Mouse (Mus musculus): ENCODE measurements at regions not wholly inside any gene's neighbourhood (a gene's known extent, or its start where the extent isn't known, plus 50 kb on each side); places are given as distances from the start of the nearest gene placed in this dataset.
"Not testable (repeated sequence)": the region's sequence is repeated elsewhere in the genome, so short reads cannot be mapped to it uniquely, and the experiment has no call there.

- no peak for ATAC-seq (replicated peaks; ENCODE audit: poor library complexity, severe bottlenecking)
Observed at GRCm38 (mm10) chr4:124400136-124400675, 210.4 kb downstream of the 3100002H09Rik start.

- ATAC-seq (replicated peaks; ENCODE audit: poor library complexity, severe bottlenecking) = no peak
Observed at GRCm38 (mm10) chr4:124398354-124398753, 212.2 kb downstream of the 3100002H09Rik start.

DNA sequence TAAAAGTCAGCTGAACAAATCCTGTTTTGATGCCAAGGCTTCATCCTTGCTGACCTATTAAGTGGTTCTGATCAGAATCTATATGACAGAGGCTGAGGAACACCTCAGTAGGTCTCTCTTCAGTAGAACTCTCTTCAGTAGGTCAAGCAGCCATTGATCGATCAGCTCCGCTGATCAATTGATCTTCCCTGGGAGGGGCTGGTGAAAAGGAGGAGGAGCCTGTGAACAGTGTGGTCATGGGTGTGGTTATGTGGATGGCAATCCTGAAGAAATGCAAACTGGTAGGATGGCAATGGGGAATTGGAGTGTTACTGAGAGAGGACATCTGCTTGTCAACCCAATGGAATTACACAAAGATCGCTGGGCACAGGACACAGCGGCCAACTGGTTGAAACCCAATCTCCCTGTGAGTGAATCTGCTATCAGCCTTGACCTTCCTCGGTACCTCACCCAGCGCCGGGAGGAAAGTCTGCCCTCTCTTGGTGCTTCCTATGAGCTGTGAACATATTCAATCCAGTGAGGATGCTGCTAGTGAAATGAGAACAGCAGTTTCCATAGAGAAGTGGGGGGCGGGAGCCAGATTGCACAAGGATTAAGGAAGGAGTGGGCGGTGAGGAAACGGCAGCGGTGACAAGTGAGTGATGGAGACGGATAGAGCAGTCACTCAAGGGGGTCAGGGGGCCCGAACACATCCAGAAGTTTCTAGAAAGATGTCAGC is 213.9 kb downstream of the 3100002H09Rik start:
- no peak for ATAC-seq (replicated peaks; ENCODE audit: poor library complexity, severe bottlenecking)

DNA sequence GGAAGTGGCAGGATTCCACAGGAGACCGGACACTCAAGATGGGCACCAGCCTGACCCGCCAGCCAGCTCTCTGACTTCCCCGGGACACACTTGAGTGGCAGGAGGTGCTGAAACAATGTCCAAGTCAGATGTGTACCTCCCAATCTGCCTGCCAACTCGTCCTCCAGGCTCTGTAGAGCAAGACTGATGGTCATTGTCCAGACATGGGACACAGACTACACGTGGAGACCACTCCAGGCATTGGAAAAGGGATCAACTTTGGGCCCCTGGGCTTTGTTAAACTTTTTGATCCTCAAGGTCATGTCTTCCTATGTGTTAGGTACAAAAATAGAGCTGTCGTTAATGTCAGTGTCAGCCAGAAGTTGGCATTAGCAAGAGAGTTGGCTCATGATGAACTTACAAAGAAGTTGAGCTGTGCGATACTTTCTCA is 214.6 kb downstream of the 3100002H09Rik start:
- ATAC-seq (replicated peaks; ENCODE audit: poor library complexity, severe bottlenecking) = no peak

GRCm38 (mm10) chr4:124395069-124395965 is 215.3 kb downstream of the 3100002H09Rik start:
- ATAC-seq (replicated peaks; ENCODE audit: poor library complexity, severe bottlenecking) = no peak

DNA sequence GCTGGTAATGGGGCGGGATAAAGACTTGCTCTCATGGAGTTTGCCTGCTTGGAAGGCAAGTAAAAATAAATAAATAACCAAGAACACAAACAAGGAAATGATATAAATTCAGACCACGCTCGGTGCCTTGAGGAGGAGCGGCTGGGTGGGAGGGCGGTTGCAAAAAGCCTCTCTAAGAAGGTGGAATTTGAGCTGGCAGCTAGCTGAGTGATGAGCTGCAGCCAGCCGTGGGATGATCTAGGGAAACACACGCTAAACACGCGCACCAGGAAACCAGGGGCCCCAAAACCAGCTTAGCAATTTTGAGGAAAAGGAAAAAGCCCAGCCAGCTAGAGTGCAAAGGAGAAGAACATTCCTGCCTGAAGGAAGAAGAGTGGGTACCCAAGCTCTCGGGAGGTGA is 217.0 kb downstream of the 3100002H09Rik start:
- ATAC-seq (replicated peaks; ENCODE audit: poor library complexity, severe bottlenecking) = no peak

DNA sequence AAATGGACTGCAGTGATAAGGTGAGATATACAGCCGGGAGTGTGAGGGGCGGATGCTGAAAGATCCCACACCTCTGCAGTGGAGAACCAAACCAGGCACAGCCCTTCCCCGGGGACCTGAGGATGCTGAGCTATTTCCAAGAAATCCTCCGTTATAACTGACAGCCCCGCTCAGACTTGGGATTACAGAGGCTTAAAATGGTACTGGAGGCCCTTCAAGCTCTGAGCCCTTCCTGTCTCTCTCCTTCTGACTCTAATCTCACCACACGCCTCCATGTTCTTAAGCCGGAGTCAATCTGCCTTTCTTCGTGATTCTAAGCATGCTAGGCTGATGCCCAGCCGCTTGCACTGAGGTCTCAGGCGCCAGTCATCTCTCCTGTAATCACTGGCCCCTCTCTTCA is 221.5 kb downstream of the 3100002H09Rik start:
- ATAC-seq (replicated peaks; ENCODE audit: poor library complexity, severe bottlenecking) = no peak

DNA sequence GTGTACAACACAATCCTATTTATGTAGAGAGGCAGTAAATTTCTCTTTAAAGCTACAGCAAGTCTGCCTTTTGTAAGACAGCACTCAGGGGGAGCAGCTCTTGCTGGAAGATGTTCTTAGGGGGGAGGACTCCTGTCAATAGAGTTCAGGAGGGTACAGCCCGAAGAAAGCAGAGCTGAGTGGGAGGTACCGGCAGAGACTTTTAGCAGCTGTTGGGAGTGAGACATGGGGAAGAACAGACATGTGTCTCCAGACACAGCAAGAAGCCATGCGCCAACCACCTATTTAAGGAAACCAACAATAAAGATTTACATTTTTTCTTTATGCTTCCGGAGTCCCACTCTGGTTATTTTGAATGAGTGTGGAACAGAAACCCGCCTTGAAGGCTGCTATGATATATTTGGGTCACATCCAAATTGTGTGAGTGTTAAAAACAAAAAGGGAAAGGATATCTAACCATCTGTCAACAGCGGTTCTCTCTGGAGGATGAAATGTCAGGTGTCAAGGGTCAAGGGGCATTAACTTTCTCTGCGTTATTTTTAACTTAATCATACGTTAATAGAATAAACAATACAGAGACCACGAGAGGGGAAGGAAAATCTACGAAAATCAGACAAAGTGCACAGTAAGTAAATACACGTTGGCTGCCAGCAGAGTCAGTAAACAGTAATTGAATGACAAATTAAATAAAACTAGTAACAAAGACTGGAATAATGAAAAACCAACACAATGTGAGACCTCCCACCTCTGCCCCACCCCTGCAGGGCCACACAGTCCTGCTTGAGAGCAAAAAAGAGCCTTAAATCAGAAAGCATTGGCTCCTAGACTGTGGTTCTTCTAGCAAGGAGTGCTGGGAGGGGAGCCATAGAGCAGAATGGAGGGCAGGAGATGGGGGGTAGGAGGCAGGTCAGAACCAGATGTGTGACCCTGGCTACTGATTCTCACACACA is 225.2 kb downstream of the 3100002H09Rik start:
- ATAC-seq (replicated peaks; ENCODE audit: poor library complexity, severe bottlenecking) = no peak

DNA sequence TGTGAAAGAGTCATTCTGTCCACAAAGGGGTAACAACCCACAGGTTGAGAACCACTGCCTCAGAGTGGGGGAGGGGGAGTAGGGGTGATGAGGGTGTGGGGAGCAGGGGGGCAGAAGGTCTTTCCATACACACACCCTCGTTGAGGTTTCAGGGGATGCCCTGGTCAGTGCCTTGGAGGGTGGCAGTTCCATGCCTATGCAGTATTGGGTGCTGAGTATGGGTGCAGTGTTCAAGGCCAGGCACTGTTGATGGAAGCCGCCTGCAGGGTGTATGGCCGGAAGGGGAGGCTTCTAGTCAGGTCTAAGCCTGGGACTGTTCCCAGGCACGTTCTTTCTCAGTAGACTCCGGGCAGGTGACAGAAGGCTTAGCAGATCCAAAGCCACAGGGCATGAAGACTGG is 234.1 kb downstream of the 3100002H09Rik start:
- ATAC-seq (replicated peaks; ENCODE audit: poor library complexity, severe bottlenecking) = no peak

DNA sequence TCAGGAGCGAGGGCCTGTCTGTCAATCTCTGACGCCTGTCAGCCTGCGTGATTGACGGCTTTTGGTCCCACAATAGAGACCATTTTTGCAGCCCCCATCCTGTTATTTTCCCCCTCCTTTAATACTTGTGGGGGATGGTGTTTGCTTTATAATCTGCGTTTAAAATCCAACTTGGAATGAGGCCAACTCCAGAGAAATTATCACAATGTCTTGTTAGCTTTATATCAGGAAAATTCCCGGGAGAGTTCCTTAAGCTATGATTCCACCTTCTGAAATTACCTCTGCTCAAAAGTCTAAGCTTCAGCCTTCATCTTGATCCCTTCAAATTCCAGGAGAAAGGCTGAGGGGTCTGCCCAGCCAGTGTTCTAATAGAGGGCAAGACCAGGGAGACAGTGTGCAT is 235.0 kb downstream of the 3100002H09Rik start:
- ATAC-seq (replicated peaks; ENCODE audit: poor library complexity, severe bottlenecking) = no peak

DNA sequence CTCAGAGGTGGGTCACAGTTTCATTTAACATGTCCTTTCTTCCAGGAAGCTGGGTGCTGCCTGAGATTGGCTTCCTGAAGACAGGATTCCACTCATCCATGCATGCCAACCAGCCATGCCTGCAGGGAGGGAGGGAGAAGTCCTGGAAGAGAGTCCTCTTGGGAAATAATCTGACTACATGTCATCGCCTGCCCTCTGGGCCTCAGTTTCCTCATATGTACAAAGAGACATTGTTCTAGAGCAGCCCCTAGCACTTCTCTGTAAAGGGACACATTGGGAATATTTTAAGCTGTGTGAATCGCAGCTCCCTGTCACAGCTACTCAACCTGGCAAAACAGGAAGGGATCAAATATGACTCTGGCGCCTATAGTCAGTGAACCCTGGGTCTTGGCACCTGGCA is 241.8 kb downstream of the 3100002H09Rik start:
- ATAC-seq (replicated peaks; ENCODE audit: poor library complexity, severe bottlenecking) = no peak

DNA sequence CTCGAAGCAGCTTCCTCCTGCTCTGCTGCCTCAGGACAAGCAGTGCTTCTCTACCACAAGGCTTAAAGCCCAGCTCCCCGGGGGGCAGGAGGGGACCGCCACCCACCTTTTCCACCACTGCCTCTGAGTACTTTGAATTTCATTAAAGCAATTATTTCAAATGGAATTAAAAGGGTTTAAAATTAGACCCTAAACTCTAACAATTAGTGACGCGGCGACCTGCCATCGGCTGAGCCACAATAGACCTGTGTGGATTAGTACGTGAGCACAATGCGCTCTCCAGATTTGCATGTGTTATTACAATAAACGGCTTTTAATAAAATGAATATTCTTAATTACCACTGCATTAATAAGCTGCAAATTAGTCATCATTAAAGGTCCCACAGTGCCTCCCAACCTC is 242.5 kb downstream of the 3100002H09Rik start:
- ATAC-seq (replicated peaks; ENCODE audit: poor library complexity, severe bottlenecking) = no peak

DNA sequence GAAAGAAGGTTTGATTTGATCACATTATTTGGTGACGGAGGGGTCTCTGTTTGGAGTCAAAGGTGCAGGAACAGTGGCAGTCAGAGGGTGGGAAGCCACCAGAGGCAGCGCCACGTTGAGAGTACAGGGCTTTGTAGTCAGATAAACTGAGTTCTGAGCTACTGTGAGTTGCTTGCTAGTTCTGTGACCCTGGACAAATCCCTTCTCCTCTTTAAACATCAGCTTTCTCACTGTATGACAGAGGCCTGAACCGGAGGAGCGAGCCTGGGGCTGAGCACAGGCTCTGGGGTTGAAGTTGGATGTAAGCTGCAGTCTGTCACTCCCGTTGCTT is 250.1 kb downstream of the 3100002H09Rik start:
- no peak for ATAC-seq (replicated peaks; ENCODE audit: poor library complexity, severe bottlenecking)

GRCm38 (mm10) chr4:124359707-124360577 is 250.7 kb downstream of the 3100002H09Rik start:
- ATAC-seq (replicated peaks; ENCODE audit: poor library complexity, severe bottlenecking) = no peak

GRCm38 (mm10) chr4:124358456-124358855 is 252.1 kb downstream of the 3100002H09Rik start:
- ATAC-seq (replicated peaks; ENCODE audit: poor library complexity, severe bottlenecking) = not testable (repeated sequence)

DNA sequence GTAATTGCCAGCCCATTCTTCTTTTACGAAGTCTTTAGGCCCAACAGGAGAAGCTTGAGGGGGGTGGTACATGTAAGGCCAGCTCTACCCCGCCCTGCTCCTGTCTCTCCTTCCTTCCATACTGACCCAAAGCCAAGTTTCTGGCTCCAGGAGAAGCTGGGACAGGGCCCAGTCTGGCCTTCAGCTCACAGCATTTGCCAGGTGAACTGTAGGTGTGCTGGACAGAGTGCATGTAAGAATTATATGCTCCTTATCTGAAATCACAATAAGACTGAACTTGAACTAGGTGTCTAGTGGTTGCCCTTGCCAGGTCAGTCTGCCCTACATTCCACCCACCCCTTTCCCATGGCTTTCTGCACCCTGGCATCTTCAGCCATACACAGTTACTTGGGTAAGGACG is 260.2 kb downstream of the 3100002H09Rik start:
- ATAC-seq (replicated peaks; ENCODE audit: poor library complexity, severe bottlenecking) = no peak

- ATAC-seq (replicated peaks; ENCODE audit: poor library complexity, severe bottlenecking) = no peak
Observed at GRCm38 (mm10) chr4:124349610-124350295, 260.9 kb downstream of the 3100002H09Rik start.

DNA sequence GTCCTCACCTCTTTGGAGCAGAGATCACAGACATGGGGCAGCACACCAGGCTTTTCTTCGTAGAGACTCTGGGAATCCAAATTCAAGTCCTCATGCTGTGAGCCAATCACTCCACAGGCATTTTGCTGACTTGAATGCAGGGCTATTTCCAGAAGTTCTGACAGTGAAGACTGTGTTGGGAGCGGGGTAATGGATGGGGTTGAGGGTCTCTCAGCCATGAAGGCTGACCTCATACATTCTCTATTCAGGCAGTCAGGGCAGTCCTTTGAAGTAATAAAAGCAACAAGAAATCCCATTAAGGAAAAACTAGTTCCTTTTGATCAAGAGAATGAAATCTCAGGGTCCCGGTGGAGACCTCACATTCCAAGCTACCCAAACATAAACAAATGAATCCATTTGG is 261.5 kb downstream of the 3100002H09Rik start:
- ATAC-seq (replicated peaks; ENCODE audit: poor library complexity, severe bottlenecking) = no peak

GRCm38 (mm10) chr4:124340073-124340472 is 270.5 kb downstream of the 3100002H09Rik start:
- no peak for ATAC-seq (replicated peaks; ENCODE audit: poor library complexity, severe bottlenecking)
